Mouse (Mus musculus): ENCODE data around the gene Olfr1175-ps. TPM values are rescaled to one million over a fixed set of nuclear protein-coding genes. Genes with fewer than 3 reads are reported as not detected.

The Olfr1175-ps gene
- not detected in 2 replicates for total RNA-seq (2021)
- long read RNA-seq, experiment 1: 0 reads
- long read RNA-seq, experiment 2: 0 reads

GRCm38 (mm10) chr2:88327115-88327514 is at the start of gene Olfr1175-ps:
Gene Olfr1175-ps (minus strand): TSS chr2:88327215.
- no peak for DNase-seq

- DNase-seq: no peak
Observed at GRCm38 (mm10) chr2:88356304-88356703, 29.3 kb upstream of the Olfr1175-ps start.

GRCm38 (mm10) chr2:88346392-88346791 is 19.4 kb upstream of the Olfr1175-ps start, which contains the start of gene Olfr1177-ps:
Gene Olfr1177-ps (minus strand): TSS chr2:88346492.
- DNase-seq: no peak

- no peak for DNase-seq
Observed at GRCm38 (mm10) chr2:88336421-88336820, 9.4 kb upstream of the Olfr1175-ps start, which contains the start of gene Olfr1176. Gene Olfr1176 (plus strand): TSS chr2:88336721.

GRCm38 (mm10) chr2:88315035-88315434 is 12.0 kb downstream of the Olfr1175-ps start, which contains the start of gene Olfr1174-ps:
Gene Olfr1174-ps (minus strand): TSS chr2:88315135.
- DNase-seq: no peak

GRCm38 (mm10) chr2:88279775-88280174 is 47.2 kb downstream of the Olfr1175-ps start, which contains the start of gene Olfr1173:
Gene Olfr1173 (minus strand): TSS chr2:88279875.
- no peak for DNase-seq

Other genes with a start within 250 kb of the Olfr1175-ps start
- not detected in 2 replicates for gene Olfr1164, start 233.2 kb downstream of the Olfr1175-ps start, total RNA-seq (2021)
- not detected in 2 replicates for gene Olfr1166, start 198.9 kb downstream of the Olfr1175-ps start, total RNA-seq (2021)
- not detected in 2 replicates for gene Olfr1167, start 172.0 kb downstream of the Olfr1175-ps start, total RNA-seq (2021)
- gene Olfr1168, start 145.3 kb downstream of the Olfr1175-ps start, total RNA-seq (2021): not detected in 2 replicates
- not detected in 2 replicates for gene Olfr1170, start 98.9 kb downstream of the Olfr1175-ps start, total RNA-seq (2021)
- not detected in 2 replicates for gene Olfr1173, start 47.3 kb downstream of the Olfr1175-ps start, total RNA-seq (2021)
- gene Olfr1174-ps, start 12.1 kb downstream of the Olfr1175-ps start, total RNA-seq (2021): not detected in 2 replicates
- not detected in 2 replicates for gene Olfr1176, start 9.5 kb upstream of the Olfr1175-ps start, total RNA-seq (2021)
- not detected in 2 replicates for gene Olfr1177-ps, start 19.3 kb upstream of the Olfr1175-ps start, total RNA-seq (2021)
- gene Olfr1178, start 59.8 kb upstream of the Olfr1175-ps start, total RNA-seq (2021): not detected in 2 replicates
- not detected in 2 replicates for gene Olfr1179, start 79.2 kb upstream of the Olfr1175-ps start, total RNA-seq (2021)
- gene Olfr1180, start 91.9 kb upstream of the Olfr1175-ps start, total RNA-seq (2021): not detected in 2 replicates
- gene Olfr1181, start 99.0 kb upstream of the Olfr1175-ps start, total RNA-seq (2021): not detected in 2 replicates
- not detected in 2 replicates for gene Gm13757, start 121.9 kb upstream of the Olfr1175-ps start, total RNA-seq (2021)
- not detected in 2 replicates for gene Olfr1183, start 127.7 kb upstream of the Olfr1175-ps start, total RNA-seq (2021)
- not detected in 2 replicates for gene Olfr1184, start 156.4 kb upstream of the Olfr1175-ps start, total RNA-seq (2021)
- not detected in 2 replicates for gene Olfr1185-ps1, start 166.1 kb upstream of the Olfr1175-ps start, total RNA-seq (2021)
- not detected in 2 replicates for gene Olfr1186, start 191.3 kb upstream of the Olfr1175-ps start, total RNA-seq (2021)
- not detected in 2 replicates for gene Olfr1188, start 229.7 kb upstream of the Olfr1175-ps start, total RNA-seq (2021)

All from adrenal gland, postnatal 14 days (tissue).